Mouse (Mus musculus): Measurements from ENCODE around the gene Lpcat1. TPM values are rescaled to one million over a fixed set of nuclear protein-coding genes. Genes with fewer than 3 reads are reported as not detected.

Gene Lpcat1
- polyA plus RNA-seq, 1 experiment: 3.8 TPM

DNA sequence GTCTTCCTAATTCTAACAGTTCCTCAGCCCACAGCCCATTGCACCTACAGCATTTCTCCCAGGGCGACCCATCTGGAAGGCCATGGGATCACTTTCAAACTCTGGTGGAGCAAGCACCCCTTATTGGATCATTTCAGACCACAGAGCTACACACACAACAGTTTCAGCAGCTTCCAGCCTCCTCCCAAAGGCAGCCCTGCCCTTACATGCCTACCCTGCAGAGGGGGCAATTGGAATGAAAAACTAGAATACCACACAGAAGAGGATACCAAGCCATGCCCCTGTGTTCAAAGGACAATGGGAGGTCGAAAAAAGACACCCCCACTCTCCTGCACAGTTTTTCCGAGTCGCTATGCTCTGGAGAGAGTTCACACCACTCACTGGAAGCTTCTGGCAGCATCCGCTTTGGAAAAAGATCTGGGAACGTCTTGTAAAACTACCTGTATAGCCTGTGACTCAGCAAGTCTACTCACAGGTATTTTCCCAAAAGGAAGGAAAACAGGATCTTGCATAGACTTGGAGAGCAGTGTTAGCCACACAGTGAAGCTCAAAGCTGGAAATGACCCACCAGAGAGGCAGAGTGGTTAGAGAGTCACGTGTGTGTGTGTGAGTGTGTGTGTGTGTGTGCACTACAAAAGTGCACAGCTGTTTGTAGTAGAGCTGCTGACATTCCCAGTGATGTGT, 34.4 kb upstream of the Lpcat1 start:
- Histone ChIP-seq H3K4me3 (replicated peaks) (no peak overlapping the region), H3K36me3 (replicated peaks; ENCODE audit: low read length) (no peaks in the 10 kb centered on the region), H3K4me1 (peaks cover 47% of the 10 kb centered on the region), H3K9me3 (no peaks in the 10 kb centered on the region), H3K27me3 (replicated peaks) (peaks cover 57% of the 10 kb centered on the region)
- no peak for TF ChIP-seq GATA1 (IDR thresholded peaks at IDR 0.05; ENCODE audit: borderline replicate concordance, low read length)
- TF ChIP-seq FLI1 (IDR thresholded peaks at IDR 0.05; ENCODE audit: low read length): no peak

DNA sequence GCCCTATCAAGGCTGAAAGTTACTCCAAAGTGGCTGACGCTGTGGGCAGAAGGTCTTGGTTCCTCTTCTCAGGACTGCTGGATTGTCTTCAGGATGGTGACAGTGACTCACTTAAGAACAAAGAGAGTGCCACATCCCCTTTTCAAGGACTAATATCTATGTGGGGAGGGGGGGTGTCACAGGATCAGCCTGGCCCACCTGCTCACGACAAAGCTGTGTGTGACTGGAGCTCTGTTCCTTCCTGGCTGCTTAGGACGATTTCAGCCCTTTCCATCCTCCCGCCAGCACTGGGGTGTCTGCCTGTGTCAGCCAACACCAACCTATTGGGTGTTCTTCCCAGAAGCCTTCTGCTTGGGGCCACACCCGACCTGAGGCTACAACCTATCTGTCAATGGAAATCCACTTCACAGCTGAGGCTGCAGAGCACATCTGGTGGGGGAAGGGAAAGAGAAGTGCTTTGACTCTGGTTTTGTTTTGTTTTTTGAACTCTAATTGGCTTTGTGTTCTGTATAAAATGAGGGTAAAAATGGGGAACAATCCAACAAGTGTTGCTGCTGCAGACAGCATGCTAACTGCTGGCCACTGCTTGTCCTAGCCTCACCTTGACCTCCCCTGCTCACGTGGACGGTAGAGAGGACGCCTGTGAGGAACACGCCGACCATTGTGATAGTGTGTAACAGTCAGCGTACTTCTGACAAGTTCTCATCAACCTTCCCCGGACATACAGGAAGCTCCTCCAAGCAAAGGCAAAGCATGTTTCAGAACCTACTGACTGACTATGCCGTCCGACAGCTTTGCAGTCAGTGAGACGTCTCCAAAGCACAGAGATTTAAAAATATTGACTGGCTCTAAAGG, 33.1 kb upstream of the Lpcat1 start:
- no peaks in the 10 kb centered on the region for H3K9me3 ChIP-seq

GRCm38 (mm10) chr13:73434687-73435086, 32.3 kb upstream of the Lpcat1 start:
- H3K4me3 ChIP-seq (replicated peaks): no peak overlapping the region
- H3K36me3 ChIP-seq (replicated peaks; ENCODE audit: low read length): no peaks in the 10 kb centered on the region

More for the DNA sequence above, 33.1 kb upstream of the Lpcat1 start:
- Histone ChIP-seq H3K4me1 (peaks cover 44% of the 10 kb centered on the region), H3K27me3 (replicated peaks) (peaks cover 53% of the 10 kb centered on the region), H3K4me3 (replicated peaks) (peak overlapping the region; percentile 76), H3K36me3 (replicated peaks; ENCODE audit: low read length) (no peaks in the 10 kb centered on the region)
- TF ChIP-seq FLI1 (IDR thresholded peaks at IDR 0.05; ENCODE audit: low read length) (no peak), GATA1 (IDR thresholded peaks at IDR 0.05; ENCODE audit: borderline replicate concordance, low read length) (no peak)

DNA sequence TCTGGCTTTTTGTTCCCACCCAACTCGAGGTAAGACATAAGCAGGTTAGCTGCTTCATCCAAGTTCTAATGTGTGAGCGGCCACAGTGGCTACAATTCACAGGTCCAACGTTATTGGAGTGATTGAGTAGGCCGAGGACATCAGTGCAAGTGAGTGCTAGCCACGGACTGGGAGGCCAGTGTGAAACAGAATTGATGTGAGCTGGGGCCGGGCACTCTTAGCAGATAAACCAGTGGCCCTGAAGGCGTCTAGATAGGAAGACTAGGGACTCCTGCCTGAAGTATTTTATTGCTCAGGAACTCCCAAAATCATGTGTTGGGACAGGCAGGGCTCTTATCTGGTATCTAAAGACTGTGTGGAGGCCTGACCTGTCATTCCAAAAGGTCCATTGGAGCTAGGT, 31.3 kb upstream of the Lpcat1 start:
- Histone ChIP-seq H3K4me1 (peaks cover 43% of the 10 kb centered on the region), H3K36me3 (replicated peaks; ENCODE audit: low read length) (no peaks in the 10 kb centered on the region), H3K27me3 (replicated peaks) (peaks cover 61% of the 10 kb centered on the region), H3K9me3 (no peaks in the 10 kb centered on the region), H3K4me3 (replicated peaks) (no peak overlapping the region)
- no peak for TF ChIP-seq FLI1 (IDR thresholded peaks at IDR 0.05; ENCODE audit: low read length)
- no peak for TF ChIP-seq GATA1 (IDR thresholded peaks at IDR 0.05; ENCODE audit: borderline replicate concordance, low read length)

More at GRCm38 (mm10) chr13:73434687-73435086, 32.3 kb upstream of the Lpcat1 start:
- Histone ChIP-seq H3K27me3 (replicated peaks) (peaks cover 55% of the 10 kb centered on the region), H3K4me1 (peaks cover 41% of the 10 kb centered on the region), H3K9me3 (no peaks in the 10 kb centered on the region)
- TF ChIP-seq GATA1 (IDR thresholded peaks at IDR 0.05; ENCODE audit: borderline replicate concordance, low read length) (no peak), FLI1 (IDR thresholded peaks at IDR 0.05; ENCODE audit: low read length) (no peak)

- no peak for TF ChIP-seq GATA1 (IDR thresholded peaks at IDR 0.05; ENCODE audit: borderline replicate concordance, low read length)
- no peak for TF ChIP-seq FLI1 (IDR thresholded peaks at IDR 0.05; ENCODE audit: low read length)
- no peak overlapping the region for H3K4me3 ChIP-seq (replicated peaks)
- H3K36me3 ChIP-seq (replicated peaks; ENCODE audit: low read length): no peaks in the 10 kb centered on the region
- H3K27me3 ChIP-seq (replicated peaks): peaks cover 66% of the 10 kb centered on the region
- H3K4me1 ChIP-seq: peaks cover 18% of the 10 kb centered on the region; the same call in 1 of the 2 replicates
- no peaks in the 10 kb centered on the region for H3K9me3 ChIP-seq
Measured at GRCm38 (mm10) chr13:73439057-73439456, 27.9 kb upstream of the Lpcat1 start.

- Histone ChIP-seq H3K27me3 (replicated peaks) (peaks cover 57% of the 10 kb centered on the region), H3K36me3 (replicated peaks; ENCODE audit: low read length) (no peaks in the 10 kb centered on the region), H3K9me3 (no peaks in the 10 kb centered on the region), H3K4me1 (peaks cover 10% of the 10 kb centered on the region; the same call in 1 of the 2 replicates), H3K4me3 (replicated peaks) (no peak overlapping the region)
- TF ChIP-seq GATA1 (IDR thresholded peaks at IDR 0.05; ENCODE audit: borderline replicate concordance, low read length) (no peak), FLI1 (IDR thresholded peaks at IDR 0.05; ENCODE audit: low read length) (no peak)
Measured at GRCm38 (mm10) chr13:73441032-73441431, 26.0 kb upstream of the Lpcat1 start.

DNA sequence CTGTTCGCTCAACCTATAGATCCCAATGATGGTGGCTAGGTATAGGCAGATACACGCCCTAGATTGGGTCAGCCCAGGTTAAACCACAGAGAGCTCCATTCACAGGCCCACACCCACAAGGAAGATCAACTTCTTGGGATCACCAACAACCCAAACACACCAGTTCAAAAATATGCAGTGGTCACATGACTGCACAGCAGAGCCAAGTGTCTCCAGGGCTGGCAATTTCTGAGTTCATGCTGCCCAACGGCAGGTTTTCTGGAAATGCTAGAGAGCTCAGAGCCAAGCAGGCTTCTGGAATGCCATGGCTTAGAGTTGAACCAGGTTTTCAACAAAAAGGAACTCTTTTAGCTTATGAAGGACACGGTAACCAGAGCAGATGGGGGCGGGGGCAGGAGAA, 25.3 kb upstream of the Lpcat1 start:
- no peak for TF ChIP-seq GATA1 (IDR thresholded peaks at IDR 0.05; ENCODE audit: borderline replicate concordance, low read length)
- no peak for TF ChIP-seq FLI1 (IDR thresholded peaks at IDR 0.05; ENCODE audit: low read length)
- H3K4me3 ChIP-seq (replicated peaks): no peak overlapping the region
- peaks cover 62% of the 10 kb centered on the region for H3K27me3 ChIP-seq (replicated peaks)
- H3K9me3 ChIP-seq: no peaks in the 10 kb centered on the region
- H3K4me1 ChIP-seq: peaks cover 11% of the 10 kb centered on the region; the same call in 1 of the 2 replicates
- no peaks in the 10 kb centered on the region for H3K36me3 ChIP-seq (replicated peaks; ENCODE audit: low read length)

GRCm38 (mm10) chr13:73442431-73442830, 24.6 kb upstream of the Lpcat1 start:
- Histone ChIP-seq H3K36me3 (replicated peaks; ENCODE audit: low read length) (no peaks in the 10 kb centered on the region), H3K9me3 (no peaks in the 10 kb centered on the region), H3K27me3 (replicated peaks) (peaks cover 60% of the 10 kb centered on the region), H3K4me1 (peaks cover 15% of the 10 kb centered on the region; the same call in 1 of the 2 replicates), H3K4me3 (replicated peaks) (no peak overlapping the region)
- no peak for TF ChIP-seq FLI1 (IDR thresholded peaks at IDR 0.05; ENCODE audit: low read length)
- TF ChIP-seq GATA1 (IDR thresholded peaks at IDR 0.05; ENCODE audit: borderline replicate concordance, low read length): no peak

- TF ChIP-seq FLI1 (IDR thresholded peaks at IDR 0.05; ENCODE audit: low read length): no peak
- no peak for TF ChIP-seq GATA1 (IDR thresholded peaks at IDR 0.05; ENCODE audit: borderline replicate concordance, low read length)
- no peak overlapping the region for H3K4me3 ChIP-seq (replicated peaks)
- H3K27me3 ChIP-seq (replicated peaks): peaks cover 66% of the 10 kb centered on the region
- no peaks in the 10 kb centered on the region for H3K36me3 ChIP-seq (replicated peaks; ENCODE audit: low read length)
- peaks cover 18% of the 10 kb centered on the region; the same call in 1 of the 2 replicates for H3K4me1 ChIP-seq
- no peaks in the 10 kb centered on the region for H3K9me3 ChIP-seq
Measured at GRCm38 (mm10) chr13:73443093-73443821, 23.7 kb upstream of the Lpcat1 start.

All from megakaryocyte, embryonic 14.5 days (primary cell).